Mouse (Mus musculus) adrenal gland, postnatal 25 days (tissue): ENCODE measurements around the gene Rufy4. TPM values are rescaled to one million over a fixed set of nuclear protein-coding genes. Genes with fewer than 3 reads are reported as not detected.

Experiments
- DNase-seq: peaks from one replicate; pipeline ENCODE4 v3.0.0; 2021; ENCODE audit warnings: mixed read lengths
- total RNA-seq: library from RNA; stranded (reverse); gene quantifications from 2 replicates; pipeline ENCODE4 v1.2.3, GENCODE M21; 2021

The Rufy4 gene
- total RNA-seq, 1 experiment from 2014 or later: 2.3 TPM

GRCm38 (mm10) chr1:74106214-74106613, 19.1 kb upstream of the Rufy4 start:
- DNase-seq: no peak

DNA sequence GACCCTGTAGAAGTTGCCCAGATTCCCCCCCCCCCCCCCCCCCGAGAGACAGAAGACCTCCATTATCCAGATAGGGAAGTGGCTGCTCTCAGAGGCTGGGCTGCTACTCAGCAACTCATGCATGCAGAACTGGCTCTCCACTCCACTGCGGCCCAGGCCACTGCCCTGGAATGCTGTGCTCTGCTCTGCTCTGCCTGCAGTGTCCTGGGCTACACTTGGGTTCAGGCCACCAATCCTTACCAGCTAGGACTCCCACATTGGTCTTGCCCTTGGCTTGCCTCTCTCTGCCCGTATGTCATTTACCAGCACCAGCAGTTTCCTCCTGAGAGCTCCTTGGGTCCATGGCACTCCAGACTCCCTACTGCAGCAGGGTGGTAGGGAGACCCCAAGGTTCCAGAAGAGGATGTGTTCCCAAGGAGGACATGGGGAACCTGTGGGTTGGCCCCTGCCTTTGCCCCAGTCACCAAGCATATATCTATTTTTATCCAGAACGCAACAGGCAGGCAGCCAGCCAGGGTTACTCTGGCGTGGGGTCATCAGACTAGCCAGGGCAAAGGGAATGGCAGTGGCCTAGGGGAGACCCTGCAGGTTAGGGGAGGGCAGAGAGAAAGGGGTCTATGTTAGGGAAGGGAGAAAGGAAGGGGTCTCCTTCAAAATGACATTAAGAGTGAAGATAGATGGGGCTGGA, 17.3 kb upstream of the Rufy4 start:
- no peak for DNase-seq

- no peak for DNase-seq
Measured at GRCm38 (mm10) chr1:74109670-74110069, 15.7 kb upstream of the Rufy4 start.

DNA sequence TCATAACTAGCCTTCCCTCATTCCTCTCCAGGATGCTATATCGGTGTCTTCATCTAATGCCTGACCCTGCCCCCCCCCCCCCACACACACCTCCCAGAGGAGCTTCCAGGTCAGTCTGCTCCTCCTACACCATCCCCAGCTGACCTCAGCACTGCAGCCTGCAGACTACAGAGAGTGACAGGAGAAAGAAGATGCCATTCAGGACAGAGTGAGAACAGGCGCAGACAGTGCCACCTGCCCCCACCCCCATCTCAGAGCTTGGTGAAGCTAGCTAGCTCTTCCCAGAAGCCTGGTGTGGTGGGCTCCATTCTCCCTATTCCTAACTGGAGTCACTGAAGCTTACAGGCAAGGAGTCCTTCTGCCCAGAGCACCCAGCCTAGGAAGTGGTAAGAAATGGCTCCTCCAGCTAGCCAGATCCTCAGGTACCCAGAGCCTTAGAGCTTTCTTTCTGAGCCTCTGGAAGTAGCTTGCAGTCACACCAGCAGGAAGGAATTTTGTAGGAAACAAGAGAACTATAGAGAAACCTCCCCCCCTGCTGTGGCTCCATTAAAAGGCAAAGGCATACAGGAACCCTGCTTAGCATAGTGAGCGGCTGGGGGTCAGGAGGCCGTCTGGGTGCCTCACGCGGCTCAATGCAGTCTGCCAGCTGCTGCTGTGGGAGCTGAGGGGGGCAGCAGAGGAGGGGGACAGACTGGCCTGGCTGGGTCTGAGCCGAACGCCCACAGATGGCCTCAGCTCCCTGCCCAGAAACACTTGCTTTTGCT, 14.2 kb upstream of the Rufy4 start:
- DNase-seq: no peak

DNA sequence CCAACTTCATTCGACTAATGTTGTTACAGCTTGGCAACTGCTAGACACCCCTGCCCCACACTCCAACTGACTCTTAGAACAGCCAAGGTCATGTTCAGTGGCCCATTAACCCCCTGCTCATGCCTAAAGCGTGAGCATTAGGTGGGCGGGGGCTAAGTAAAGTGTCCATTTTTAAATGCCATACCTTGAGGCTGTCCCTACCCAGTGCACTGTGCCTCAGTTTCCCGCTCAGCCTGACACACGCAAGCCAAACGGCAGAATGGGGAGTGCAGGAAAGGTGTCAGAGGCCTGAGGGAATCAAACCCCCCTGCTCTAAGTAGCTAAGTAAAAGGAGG, 13.7 kb upstream of the Rufy4 start:
- DNase-seq: no peak

DNA sequence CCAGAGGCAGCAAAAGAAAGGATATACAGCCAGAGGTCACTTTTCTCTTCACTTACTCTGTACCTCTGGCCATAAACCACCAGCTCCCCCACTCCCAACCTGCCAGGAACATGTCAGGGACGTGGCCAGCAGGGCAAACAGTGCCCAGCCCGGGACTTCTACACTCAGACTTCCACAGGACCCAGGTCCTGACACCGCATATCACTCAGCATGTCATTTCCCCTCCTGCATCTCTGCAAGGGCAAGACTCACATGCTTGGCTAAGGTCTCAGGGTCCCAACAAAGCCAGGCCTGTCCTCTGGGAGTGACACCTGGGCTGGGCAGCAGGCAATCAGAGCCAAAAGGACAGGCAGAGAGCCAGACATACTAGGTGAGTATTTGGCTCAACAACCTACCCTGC, 12.3 kb upstream of the Rufy4 start:
- no peak for DNase-seq

GRCm38 (mm10) chr1:74117876-74118275, 7.5 kb upstream of the Rufy4 start:
- no peak for DNase-seq

DNA sequence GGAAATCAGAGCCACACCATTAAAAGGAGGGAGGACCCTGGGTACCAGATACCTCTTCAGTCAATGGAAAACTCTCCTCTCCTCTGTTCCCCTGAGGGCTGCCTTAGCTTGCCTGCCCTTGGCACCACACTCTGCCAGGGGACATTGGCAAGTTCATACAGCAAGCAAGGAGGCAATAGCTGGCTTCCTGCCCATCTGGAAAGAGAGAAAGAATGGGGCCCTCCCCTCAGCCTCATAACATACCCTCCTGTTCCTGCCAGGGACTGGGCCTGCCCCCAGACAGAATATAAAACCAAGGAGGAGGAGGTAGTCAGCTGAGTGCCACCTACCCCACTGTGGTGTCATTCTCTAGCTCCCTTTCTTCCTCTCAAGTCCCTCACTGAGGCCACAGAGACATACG, 6.2 kb upstream of the Rufy4 start:
- DNase-seq: no peak

DNA sequence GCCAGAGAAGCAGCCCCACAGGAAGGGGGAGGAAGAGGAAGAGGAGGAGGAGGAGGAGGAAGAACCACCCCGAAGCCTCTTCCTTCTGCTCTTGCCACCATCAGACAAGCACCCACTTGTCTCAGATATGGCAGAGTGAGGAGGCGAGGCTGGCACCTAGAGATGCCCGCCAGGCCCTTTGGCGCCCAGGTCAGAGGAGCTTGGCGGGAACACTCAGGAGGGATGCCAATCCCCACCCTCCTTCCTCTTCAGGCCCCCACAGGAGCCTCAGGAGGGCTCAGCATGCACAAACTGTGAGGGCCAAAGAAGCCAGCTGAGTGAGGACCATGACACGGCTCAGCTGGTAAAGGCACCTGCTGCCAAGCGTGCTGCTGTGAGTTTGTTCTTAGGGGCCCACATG, 4.2 kb upstream of the Rufy4 start:
- DNase-seq: no peak

DNA sequence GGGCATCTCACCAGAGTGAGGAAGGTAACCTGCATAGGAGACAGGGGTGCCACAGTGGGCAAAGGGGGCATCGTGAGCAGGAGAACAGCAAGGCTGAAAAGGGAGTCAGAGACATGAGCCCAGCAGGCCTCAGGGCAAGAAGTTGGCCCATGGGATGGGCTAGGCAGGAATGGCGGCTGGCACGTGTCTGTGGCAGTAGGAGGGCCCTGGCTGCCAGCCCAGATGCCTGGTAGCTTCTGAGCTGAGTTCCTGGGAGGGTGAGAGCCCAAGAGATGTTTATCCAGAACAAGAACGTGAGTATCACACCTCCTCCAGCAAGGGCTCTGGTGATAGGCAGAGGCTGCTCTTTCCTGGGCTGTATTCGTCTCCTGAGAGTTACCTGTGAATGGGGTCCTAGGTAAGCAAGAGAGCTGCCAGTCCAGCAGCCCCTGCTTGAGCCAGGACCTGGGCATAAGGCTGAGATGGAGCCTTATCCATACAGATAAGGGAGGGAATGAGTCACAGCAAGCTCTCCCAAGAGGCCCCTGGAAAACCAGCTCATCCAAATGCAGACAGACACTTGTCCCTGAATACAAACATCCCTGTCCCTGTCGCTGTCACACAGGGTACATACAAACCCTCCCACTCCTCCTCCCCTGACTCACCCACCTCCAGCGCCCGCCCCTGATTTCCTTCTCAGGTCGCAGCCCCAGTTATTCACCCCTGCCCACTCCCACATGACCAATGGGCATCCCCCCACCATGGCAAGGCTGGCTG, 3.3 kb upstream of the Rufy4 start:
- DNase-seq: peak; percentile 80

DNA sequence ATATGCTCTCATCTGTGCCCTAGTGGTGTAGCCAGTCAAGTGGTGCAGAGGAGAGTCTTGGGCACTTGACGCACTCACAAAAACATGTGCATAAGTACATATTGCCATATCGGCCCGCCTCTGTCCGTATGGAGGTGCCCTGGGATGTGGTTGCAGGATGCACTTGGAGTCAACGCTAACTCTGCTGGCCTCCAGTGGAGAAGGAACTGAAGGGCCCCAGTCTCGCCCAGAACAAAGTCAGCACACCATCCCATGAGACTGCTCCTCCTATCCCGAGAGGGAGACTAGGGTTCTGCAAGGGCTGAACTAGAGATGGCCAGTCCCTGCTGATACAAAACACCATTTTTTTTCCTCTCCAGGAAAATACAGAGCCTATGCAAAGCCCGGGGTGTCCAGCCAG, 2.1 kb upstream of the Rufy4 start:
- DNase-seq: no peak

DNA sequence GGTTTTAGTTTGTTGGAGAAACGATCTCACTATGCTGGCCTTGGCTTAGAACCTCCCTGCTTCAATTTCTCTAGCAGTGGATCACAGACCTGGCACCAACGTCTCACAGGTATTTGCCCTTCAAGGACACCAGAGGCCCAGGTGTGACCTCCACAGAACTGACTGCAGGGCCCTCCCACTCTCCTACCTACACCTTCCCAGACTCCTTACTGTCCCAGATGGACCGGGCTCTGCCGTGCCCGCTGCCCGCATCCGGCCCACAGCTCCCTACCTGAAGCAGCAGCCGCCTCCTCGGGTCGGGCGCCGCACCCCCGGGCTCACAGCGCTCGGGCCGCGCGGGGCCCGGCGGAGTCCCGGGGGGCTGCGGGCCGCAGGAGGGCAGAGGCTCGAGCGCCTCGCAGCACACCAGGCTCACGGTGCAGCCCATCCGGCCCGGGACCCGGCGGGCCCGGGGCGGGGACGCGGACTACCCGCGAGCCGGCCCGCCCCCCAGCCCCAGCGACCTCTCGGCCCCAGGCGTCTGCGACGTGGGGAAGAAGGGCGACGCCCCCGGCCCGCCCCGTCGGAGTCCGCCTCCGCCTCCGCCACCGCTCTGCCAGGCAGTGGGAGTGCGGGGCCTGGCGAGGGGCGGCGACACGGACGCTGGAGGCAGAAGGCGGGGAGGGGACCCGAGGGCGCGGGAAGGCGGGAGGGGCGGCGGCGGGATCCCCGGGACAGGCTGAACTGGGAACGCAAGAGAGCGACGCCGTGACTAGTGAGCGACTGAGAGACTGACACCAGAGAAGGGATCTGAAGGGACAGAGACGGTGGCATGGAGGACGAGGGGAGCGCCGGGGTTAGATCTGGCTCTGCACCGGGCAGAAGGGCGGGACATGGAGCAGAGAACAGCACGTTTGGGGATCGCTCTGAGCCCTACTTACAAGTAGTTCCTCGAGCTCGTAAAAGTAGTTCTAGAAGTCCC, 1.0 kb upstream of the Rufy4 start, which contains the start of gene Tns1:
Gene Tns1 (minus strand): TSS at position 429 of the 961 bp plus-strand sequence.
- DNase-seq: peak; percentile 73

- DNase-seq: no peak
Measured at GRCm38 (mm10) chr1:74130883-74131659, 5.7 kb downstream of the Rufy4 start.

GRCm38 (mm10) chr1:74132011-74132410, 6.7 kb downstream of the Rufy4 start:
- no peak for DNase-seq

DNA sequence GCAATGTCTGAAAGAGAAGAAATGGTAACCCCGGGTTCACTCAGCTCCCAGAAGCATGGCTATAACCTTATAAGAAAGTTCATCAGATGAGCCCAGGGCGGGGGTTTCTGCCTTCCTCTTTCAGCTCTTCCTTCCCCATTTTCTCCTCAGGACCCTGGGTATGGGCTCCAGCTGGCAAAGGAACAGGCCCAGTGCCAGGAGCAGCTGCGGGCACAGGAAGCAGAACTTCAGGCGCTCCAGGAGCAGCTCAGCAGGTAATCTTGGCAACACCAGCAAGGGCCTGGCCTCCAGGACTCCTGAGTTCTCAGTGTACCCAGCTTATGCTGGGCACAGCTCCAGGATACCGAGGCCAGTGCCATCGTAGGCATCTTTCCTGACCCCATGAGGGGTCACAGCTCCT, 8.6 kb downstream of the Rufy4 start:
- no peak for DNase-seq

- no peak for DNase-seq
Measured at GRCm38 (mm10) chr1:74135326-74135950, 10.1 kb downstream of the Rufy4 start.

GRCm38 (mm10) chr1:74139415-74139814, 14.1 kb downstream of the Rufy4 start:
- no peak for DNase-seq

GRCm38 (mm10) chr1:74141781-74142180, 16.4 kb downstream of the Rufy4 start:
- no peak for DNase-seq

DNA sequence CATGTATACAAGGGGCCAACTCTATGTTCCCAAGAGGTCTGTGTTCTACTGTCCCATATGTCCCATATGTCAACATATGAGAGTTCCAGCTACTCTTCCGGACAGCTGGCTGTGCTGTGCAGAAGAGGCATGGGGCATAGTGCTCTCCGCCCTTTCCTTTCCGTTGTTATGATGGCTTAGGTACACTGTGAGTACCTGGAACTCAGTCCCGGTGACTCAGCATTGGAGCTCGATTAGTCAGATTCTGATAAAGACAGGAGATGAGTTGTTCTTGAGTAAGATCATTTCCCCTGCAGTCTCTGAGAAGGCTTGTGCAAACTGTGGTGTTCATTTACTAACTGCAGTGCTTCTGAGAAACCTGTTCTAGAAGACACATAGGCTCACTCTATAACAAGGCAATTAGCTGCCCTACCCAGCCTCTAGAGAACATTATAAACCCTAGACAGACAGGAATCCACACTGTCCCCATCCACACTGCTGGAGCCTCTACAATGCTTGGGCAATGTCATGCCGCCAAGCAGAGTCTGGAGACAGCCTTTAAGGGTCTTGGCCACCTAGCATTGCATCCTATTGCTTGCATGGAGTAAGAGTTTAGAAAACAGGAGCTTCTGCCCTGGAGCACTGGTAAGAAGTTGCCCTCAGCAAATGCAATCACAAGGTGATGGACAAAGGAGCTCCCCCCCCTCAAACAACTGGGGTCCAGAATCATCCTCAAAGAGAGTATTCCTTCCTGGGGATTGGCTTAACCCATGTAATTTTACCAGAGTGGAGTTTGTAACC, 24.0 kb downstream of the Rufy4 start:
- no peak for DNase-seq

- no peak for DNase-seq
Measured at GRCm38 (mm10) chr1:74150101-74150500, 24.8 kb downstream of the Rufy4 start.
